Mouse (Mus musculus) right cerebral cortex, postnatal 10 days (tissue): ENCODE results near the gene Dpm1.

Source experiments
- DNase-seq, 2 experiments: peaks; one replicate each; pipeline ENCODE4 v3.0.0; 2021; ENCODE audit warnings: low spot score in 2 of 2

Gene Dpm1

GRCm38 (mm10) chr2:168229116-168230025 lies 1.0 kb downstream of the Dpm1 start:
- peak in 1 of 2 experiments; percentile 48 for DNase-seq

DNA sequence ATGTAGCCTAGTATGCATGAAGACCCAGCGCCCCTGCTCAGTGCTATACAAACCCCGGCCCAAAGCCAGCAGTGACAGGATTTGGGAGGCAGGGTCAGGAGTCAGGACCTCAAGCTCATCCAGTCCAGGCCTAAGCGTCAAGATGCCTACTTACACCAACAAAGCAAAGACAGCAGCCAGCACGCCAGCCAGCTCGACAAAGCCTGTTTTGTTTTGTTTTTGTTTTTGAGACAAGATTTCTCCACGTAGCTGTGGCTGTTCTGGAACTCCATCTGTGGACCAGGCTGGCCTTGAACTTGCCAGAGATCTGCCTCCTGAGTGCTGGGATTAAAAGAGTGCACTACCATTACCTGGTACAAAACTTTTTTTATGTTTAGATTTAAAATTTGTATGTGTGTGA lies 7.1 kb downstream of the Dpm1 start:
- DNase-seq, result no peak

GRCm38 (mm10) chr2:168213788-168214397 lies 16.5 kb downstream of the Dpm1 start:
- no peak for DNase-seq

DNA sequence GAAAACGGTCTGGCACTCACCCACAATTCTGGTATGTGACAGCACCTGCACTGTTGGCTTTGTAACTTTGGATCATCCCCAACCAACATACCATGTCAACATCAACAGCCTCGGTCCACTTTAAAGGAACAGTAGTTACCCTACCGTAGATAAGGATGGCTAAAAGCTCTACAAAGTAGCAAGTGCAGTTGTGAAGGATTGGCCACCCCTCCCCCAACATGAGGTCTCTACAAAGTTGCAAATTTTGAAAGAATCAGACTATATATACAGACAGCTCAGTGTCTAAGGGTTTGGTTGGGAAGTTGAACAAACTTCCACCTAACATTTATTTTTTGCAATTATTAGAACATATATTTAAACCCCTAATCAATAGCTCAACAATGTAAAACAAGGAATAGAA lies 22.5 kb downstream of the Dpm1 start:
- DNase-seq, result no peak

DNA sequence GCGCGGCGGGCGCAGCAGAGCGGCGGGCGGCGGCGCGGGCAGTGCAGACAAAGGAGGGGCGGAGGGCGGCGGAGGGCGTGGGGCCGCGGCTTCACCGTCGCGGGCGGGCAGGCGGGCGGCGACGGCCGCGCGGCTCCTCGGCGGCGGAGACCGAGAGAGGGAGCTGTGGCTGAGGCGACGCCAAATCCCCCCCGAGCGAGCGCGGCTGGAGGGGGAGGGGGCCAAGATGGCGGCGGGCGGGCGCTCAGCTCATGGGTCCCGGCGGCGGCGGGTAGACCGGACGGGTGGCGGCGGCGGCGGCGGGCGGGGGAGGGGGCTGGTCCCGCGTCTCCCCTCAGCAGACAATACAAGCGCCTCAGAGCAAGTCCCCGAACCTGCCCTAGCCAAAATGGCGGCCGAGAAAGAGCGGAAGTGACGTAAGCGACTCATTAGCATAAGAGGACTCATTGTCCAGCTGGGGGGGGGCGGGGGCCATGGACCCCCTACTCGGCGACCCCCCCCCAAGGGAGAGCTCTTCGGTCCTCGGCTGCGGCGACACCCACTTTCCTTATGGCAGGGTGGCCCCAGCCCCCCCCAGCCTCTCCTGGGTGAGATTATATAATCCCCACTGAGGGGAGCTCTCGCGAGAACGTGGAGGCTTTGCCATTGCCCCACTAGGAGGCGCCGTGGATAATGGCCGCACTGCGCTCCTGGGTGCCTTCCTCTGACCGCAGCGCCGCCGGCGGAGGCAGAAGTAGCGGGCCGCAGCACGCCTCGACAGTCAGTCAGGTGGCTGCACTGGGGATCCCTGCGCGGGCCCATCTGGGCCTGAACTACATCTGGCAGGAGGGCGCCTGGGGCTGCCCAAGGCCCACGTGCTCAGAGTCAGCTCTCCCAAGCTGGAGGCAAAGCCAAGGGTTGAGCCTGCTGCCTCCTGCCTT lies 23.4 kb downstream of the Dpm1 start, which contains the start of gene Adnp:
TSS of gene Adnp (minus strand) at position 388 of the 920 bp plus-strand sequence.
- DNase-seq, result peak; percentile 97

DNA sequence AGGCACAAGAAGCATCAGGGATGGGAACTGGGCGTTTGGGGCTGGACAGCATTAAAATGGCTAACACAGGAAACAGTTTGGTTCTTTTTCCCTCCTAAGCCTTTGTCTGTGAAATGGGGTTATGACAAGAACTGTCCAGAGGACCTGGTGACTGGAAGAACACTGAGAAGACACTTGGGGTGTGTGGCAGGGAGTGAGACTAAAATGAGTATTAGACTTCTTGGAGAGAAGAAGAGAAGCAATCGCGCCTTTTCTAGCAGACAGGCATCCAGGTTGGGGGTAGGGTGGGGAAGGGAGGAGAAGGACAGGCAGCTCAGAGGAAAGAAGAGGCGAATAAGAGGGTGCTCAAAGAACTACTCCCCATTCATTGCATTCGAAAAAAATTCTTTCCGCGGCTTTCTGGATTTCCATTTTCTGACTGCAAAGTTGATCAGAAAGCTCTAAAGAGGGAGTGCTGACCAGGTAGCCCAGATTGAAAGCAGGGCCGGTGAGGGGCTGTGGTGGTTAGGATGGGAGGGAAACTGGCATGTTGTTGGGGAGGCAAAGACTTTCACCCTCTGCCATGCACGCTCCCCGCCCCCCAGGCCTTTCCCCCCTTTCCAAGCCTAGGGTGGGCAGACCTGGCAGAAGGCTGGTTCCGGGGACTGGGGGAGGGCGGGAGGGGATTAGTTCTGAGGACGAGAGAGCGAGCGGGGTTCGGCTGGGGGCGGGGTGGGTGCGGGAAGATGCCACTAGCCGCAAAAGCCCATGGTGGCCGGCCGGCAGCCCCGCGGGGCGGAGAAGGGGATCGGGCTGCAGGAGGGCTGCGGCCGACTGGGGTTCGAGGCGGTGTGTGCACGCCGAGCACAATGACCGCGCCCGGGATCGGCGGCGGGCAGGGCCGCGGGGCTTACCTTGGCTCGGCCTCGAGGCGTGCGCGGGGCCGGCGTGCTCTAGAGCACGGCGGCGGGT lies 24.4 kb downstream of the Dpm1 start:
- DNase-seq, result peak; percentile 51 to 53

- peak; percentile 94 to 95 for DNase-seq
Observed at GRCm38 (mm10) chr2:168205265-168205664, 25.1 kb downstream of the Dpm1 start.

DNA sequence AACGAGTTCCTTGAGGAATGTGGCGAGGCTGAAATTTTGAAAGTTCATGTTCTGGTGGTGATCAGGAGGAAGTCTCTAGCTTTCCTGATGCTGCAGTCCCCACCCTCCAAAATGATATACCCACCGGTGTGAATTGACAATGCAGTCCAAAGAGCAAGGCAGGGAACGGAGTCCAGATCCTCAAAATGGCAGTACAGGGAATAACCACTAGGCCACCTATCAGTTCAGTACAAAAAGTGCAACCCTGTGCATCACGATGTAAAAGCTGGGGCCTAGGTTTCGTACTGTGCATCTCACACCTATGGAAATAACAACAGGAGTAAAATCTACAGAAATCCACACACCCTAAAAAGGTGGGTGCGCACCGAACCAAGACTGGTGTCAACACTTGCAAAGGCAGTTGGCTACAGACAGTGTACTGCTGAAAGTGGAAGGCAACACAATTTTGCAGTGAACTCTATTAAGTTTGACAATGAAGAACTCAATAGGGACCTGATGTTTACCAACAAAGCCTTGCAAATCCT lies 25.9 kb downstream of the Dpm1 start:
- no peak for DNase-seq

DNA sequence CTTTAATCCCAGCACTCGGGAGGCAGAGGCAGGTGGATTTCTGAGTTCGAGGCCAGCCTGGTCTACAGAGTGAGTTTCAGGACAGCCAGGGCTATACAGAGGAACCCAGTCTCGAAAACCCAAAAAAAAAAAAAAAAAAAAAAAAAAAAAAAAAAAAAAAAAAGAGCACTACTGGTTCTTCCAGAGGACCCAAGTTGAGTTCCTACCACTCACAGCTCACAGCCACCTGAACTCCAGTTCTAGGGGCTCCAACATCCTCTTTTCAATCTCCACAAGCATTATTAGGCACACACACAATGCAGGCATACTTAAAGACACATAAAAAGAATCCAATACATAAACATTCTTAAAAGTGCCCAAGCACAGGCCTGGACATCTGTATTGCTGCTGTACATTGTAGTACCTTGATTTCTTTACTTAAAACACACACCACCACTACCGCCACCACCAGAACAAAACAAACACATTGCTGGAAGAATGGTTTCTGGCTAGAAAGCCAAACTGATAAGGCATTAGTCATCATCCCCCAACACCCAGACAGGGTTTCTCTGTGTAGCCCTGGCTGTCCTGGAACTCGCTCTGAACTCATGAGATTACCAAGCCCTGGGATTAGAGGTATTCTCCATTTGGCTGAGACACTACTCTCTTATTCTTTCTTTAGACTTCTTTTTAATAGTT lies 30.2 kb downstream of the Dpm1 start:
- DNase-seq, result no peak

- no peak for DNase-seq
Observed at GRCm38 (mm10) chr2:168199476-168199875, 30.9 kb downstream of the Dpm1 start.

DNA sequence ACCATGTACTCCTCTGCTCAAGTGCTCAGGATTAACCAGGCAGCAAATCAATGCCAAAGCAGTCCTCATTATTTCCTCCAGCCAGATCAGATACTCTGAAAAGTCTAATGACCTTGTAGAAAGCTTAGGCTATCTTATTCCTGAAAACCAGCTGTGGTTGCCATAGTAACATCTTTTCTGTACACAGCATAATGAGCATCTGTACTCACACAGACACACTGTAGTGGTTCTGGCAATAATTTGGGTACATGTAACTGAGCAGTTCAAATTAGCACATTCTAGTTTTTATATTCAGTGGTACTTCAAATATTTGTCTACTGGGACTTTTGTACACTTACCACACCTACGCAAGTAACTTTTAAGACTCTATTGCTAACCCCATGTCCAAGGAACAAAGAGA lies 32.0 kb downstream of the Dpm1 start:
- DNase-seq, result no peak

GRCm38 (mm10) chr2:168195721-168196120 lies 34.7 kb downstream of the Dpm1 start:
- DNase-seq, result no peak

DNA sequence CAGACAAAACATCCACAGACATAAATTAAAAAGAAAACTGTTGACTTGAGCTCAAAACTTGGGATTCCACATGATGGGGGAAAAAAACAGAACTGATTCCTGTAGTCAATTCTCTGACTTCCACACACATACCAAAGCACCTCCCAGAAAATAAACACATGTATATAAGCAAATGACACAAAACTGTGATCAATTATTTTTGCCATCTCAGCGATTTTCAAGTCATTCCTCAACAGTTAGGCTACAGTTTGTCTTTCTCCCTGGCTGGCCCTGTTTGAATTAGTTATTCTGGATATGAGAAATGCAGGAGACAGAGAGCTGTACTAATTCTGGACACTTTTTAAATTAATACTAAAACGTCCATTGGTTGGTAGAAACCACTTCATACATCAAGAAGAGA lies 36.7 kb downstream of the Dpm1 start:
- no peak for DNase-seq

DNA sequence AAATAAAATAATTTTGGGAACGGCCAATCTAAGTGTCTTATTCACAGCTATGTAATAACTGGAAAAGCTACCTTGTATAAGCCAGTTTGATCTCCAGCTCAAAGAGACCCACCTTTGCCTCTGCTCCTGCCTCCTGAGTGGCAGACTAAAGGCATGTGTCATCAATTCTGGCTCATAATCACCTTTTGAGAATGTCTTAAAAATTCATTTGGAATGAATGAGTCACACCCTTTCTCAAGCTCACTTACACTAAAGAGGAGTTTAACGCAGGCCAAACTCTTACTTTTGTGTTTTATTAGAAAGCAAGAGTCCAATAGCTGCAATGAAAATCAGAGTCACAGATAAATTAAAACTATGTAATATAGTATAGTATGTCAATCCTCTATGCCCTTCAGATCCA lies 38.5 kb downstream of the Dpm1 start:
- no peak for DNase-seq

- DNase-seq, result no peak
Observed at GRCm38 (mm10) chr2:168175946-168176345, 54.4 kb downstream of the Dpm1 start.

- DNase-seq, result peak in 1 of 2 experiments; percentile 56
Observed at GRCm38 (mm10) chr2:168170167-168170685, 60.2 kb downstream of the Dpm1 start.

DNA sequence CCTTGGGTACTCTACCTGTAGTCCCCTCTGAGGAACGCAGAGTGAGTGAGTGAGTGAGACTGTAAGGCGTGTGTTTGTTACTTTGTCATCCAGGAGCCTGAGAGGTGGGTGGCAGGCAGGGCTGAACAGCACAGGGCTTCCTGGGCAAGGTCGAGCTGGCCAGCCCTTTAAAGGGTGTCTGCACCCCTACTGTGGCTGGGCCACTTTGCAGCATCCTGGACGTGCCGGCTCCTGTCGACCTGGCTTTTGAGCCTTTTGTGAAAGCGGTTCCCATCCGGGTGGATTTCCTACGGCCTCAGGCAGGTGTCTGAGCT lies 60.6 kb downstream of the Dpm1 start:
- no peak for DNase-seq

GRCm38 (mm10) chr2:168168892-168169799 lies 61.2 kb downstream of the Dpm1 start:
- DNase-seq, result no peak

- no peak for DNase-seq
Observed at GRCm38 (mm10) chr2:168167781-168168180, 62.6 kb downstream of the Dpm1 start.
